Mouse (Mus musculus): ENCODE data around the gene Foxm1. TPM values are rescaled to one million over a fixed set of nuclear protein-coding genes. Genes with fewer than 3 reads are reported as not detected.
A peak's percentile ranks its signal among the peaks of the same experiment; 100 is the strongest.

Gene Foxm1
- total RNA-seq, 2 experiments from 2014 or later, result 1.8 to 3.5 TPM

DNA sequence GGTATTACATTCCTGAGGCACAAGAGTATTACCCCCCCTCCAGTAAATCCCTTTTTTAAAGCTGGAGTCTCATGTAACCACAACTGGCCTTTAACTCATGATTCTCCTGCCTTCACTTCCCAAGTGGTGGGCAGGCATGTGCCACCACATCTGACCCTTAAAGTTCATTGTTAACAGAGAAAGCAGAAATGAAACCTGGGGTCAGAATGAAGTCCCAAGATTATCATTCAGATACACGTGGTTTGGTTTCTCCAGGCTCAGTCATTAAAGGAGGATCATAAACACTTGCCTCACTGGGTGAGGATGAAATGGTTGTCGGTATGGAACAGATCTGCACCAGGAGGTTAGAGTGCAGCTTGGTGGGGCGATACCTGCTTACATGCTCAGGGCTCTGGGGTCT, 18.5 kb downstream of the Foxm1 start:
- H3K4me3 ChIP-seq, result no peak overlapping the region
- TF ChIP-seq CTCF (conservative IDR thresholded peaks at IDR 0.05), result no peak
- no peak overlapping the region for H3K27ac ChIP-seq
- no peak for DNase-seq (ENCODE audit: low spot score in 2 of 2)

GRCm38 (mm10) chr6:128383752-128384151, 21.0 kb downstream of the Foxm1 start:
- no peak for TF ChIP-seq CTCF (conservative IDR thresholded peaks at IDR 0.05)
- DNase-seq (ENCODE audit: low spot score in 2 of 2), result no peak
- Histone ChIP-seq H3K4me3 (no peak overlapping the region), H3K27ac (no peak overlapping the region)

DNA sequence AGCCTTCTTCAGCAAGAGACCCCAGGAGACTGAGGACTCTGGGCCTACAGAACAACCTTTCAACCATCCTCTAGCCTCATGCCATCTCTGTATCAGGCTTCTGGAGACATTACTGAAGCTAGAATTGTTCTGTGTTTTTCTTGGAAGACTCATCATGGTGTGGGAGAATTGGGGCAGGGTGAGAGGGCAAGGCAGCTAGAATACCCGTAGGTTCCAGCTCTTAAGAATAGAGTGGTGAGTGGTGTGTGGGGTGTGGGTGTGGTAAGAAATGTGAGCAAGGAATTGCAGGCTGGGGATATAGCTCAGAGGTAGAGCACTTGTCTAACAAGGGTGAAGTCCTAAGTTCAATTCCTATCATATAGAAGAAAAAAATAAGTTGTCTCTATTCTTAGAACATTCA, 22.3 kb downstream of the Foxm1 start:
- H3K4me3 ChIP-seq, result no peak overlapping the region
- no peak for DNase-seq (ENCODE audit: low spot score in 2 of 2)
- no peak for TF ChIP-seq CTCF (conservative IDR thresholded peaks at IDR 0.05)
- H3K27ac ChIP-seq, result no peak overlapping the region

- DNase-seq (ENCODE audit: low spot score in 2 of 2), result no peak
- TF ChIP-seq CTCF (conservative IDR thresholded peaks at IDR 0.05), result no peak
- Histone ChIP-seq H3K4me3 (no peak overlapping the region), H3K27ac (no peak overlapping the region)
Measured at GRCm38 (mm10) chr6:128389185-128389584, 26.4 kb downstream of the Foxm1 start.

- no peak for DNase-seq (ENCODE audit: low spot score in 2 of 2)
- Histone ChIP-seq H3K4me3 (no peak overlapping the region), H3K27ac (no peak overlapping the region)
- no peak for TF ChIP-seq CTCF (conservative IDR thresholded peaks at IDR 0.05)
Measured at GRCm38 (mm10) chr6:128390683-128391082, 27.9 kb downstream of the Foxm1 start.

DNA sequence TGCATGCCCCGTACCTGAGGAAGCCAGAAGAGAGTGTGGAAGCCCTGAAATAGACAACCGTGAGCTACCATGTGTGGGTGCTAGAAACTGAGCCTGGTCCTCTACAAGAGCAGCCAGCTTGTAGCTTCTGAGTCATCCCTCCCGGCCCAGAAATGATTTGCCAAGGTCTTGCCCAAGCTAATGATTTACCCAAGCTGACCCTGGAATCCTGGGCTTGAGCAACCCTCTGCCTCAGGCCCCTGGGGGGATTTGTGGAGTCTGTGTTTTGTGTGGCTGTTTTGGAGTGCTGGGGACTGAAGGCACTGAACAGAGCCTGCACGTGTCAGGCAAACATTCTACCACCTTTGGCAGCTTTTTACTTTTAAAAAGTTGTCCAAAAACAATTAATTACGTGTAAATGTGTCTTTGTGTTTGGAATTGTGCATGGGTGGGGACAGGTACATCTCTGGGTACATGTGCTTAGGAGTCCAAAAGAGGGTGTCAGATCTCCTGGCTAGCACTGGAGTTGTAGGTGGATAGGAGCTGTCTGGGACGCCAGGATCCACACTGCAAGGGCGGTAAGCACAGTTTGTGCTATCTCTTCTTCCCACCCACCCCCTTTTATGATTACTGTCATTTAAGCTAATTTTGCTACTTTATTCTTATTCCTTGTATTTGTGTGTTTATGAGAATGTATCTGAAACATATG, 35.0 kb downstream of the Foxm1 start:
- peak overlapping the region; percentile 36; the same call in 1 of the 2 replicates for H3K27ac ChIP-seq
- no peak for DNase-seq (ENCODE audit: low spot score in 2 of 2)
- H3K4me3 ChIP-seq, result no peak overlapping the region
- no peak for TF ChIP-seq CTCF (conservative IDR thresholded peaks at IDR 0.05)

- H3K27ac ChIP-seq, result peak within 1 kb of the TSS; percentile 90
Measured at GRCm38 (mm10) chr6:128398996-128399395, 36.2 kb downstream of the Foxm1 start, which contains the start of gene Nrip2. TSS of gene Nrip2 (plus strand) at chr6:128399296.

DNA sequence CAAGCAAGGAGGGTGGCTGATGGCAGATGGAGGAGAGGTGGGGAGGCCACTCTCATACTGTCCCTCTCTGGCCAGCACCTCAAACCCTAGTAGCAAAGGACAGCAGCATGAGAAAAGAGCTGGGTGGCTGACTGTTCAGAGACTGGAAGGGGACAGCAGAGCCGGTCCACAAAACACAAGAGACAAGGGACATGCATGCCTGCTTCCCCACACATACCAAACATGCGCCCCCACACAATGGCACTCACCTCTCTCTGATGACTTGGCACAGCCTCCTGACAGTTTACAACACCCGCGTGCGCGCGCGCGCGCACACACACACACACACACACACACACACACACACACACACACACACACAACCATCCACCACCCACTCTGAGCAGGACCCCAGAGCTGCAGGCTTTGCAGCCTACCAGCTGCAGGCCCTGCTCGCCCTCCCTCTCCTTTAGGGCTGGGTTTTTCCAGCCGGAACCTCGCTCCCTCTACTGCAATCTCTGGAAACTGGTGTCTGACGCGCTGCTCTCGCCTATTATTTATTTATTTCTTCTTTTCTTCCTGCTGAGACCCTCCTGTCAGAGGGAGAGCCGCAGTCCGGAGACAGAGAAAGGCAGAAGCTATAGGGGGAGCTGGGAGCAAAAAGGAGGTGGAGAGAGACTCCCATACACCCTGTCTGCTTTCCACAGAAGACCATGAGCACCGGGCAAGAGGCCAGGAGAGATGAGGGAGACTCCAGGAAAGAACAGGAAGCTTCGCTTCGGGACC, 36.8 kb downstream of the Foxm1 start:
- H3K27ac ChIP-seq, result peak overlapping the region; percentile 90
- peak overlapping the region; percentile 60 for H3K4me3 ChIP-seq
- TF ChIP-seq CTCF (conservative IDR thresholded peaks at IDR 0.05), result no peak
- peak in 1 of 2 experiments; percentile 49 for DNase-seq (ENCODE audit: low spot score in 2 of 2)

More at GRCm38 (mm10) chr6:128398996-128399395, 36.2 kb downstream of the Foxm1 start, which contains the start of gene Nrip2:
- H3K4me3 ChIP-seq, result peak within 1 kb of the TSS; percentile 60
- no peak for TF ChIP-seq CTCF (conservative IDR thresholded peaks at IDR 0.05)
- DNase-seq (ENCODE audit: low spot score in 2 of 2), result no peak

DNA sequence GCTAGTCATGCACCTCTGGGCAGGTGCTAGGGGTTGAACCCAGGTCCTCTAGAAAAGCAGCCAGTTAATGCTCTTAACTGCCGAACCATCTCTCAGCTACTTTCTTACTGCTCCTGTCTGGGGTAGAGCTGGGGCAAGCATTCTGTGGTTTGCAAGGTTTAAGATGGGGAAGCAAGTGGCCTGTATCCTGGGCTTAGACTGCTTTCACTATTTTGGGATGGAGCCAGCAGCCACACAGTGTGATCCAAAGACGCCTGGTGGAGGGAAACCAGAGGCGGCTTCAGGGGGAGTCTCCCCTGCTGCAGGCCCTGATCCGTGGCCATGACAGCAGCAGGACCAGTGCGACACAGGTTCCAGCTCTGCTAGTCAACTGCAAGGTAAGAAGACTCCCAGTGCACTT, 41.9 kb downstream of the Foxm1 start:
- H3K4me3 ChIP-seq, result no peak overlapping the region
- H3K27ac ChIP-seq, result no peak overlapping the region
- 0 out of 2 replicates have a peak, but pooled peaks have one; percentile 6 for TF ChIP-seq CTCF (conservative IDR thresholded peaks at IDR 0.05)
- DNase-seq (ENCODE audit: low spot score in 2 of 2), result no peak

- TF ChIP-seq CTCF (conservative IDR thresholded peaks at IDR 0.05), result no peak
- Histone ChIP-seq H3K4me3 (no peak overlapping the region), H3K27ac (no peak overlapping the region)
- DNase-seq (ENCODE audit: low spot score in 2 of 2), result no peak
Measured at GRCm38 (mm10) chr6:128408544-128409125, 45.9 kb downstream of the Foxm1 start.

DNA sequence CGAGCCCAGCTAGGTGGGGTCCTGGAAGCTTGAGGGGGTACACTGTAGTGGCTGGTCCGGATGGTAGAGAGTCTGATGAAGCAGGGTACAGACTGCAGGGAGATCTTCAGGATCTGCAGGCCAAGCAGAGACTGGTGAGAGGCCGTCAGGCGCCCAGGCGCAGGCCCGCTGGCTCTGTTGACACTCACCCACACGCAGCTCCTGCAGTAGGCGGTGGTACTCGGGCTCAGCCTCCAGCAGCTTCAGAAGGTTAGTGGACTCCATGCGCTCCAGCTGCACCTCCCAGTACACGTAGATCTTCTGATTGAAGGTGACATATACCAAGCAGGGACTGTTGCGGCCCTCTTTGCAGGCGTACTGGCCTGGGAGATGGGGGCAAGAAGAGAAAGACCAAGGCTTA, 47.5 kb downstream of the Foxm1 start:
- DNase-seq (ENCODE audit: low spot score in 2 of 2), result no peak
- no peak overlapping the region for H3K4me3 ChIP-seq
- no peak overlapping the region for H3K27ac ChIP-seq
- no peak for TF ChIP-seq CTCF (conservative IDR thresholded peaks at IDR 0.05)

DNA sequence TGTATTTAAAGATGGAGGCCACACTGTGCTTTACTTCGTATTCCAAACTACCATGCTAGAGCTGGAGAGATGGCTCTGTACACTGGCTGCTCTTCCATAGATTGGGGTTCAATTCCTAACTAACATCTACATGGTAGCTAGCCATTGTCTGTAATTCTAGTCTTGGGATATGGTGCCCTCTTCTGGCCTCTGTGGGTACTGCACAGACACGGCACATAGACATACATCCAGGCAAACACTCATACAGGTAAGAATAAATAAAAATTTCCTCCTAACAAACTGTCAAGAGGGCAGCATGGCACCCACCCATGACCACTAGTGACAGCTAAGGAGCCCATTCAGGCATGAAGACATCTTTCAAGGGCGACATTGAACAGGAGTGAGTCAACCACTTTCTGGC, 48.3 kb downstream of the Foxm1 start:
- DNase-seq (ENCODE audit: low spot score in 2 of 2), result peak; percentile 70 to 92
- no peak overlapping the region for H3K27ac ChIP-seq
- H3K4me3 ChIP-seq, result no peak overlapping the region
- peak; percentile 97 for TF ChIP-seq CTCF (conservative IDR thresholded peaks at IDR 0.05)

DNA sequence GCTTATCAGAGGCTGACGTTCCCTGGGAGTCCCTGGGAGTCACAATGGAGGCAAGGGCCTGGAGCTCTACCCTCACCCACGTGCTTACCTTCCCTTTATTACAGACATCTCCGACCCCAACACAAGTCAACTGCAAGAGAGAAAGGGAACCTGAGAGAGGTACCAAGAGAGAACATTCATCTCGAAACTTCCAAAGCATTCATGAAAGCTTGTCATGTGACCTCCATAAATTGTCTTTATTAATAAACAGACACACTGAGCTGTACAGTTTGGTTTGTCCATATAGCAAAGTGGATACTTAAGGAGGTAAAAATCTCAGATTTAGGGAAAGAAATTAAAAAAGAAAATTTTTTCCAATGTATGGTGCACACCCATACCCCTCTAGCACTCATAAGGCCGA, 53.4 kb downstream of the Foxm1 start:
- TF ChIP-seq CTCF (conservative IDR thresholded peaks at IDR 0.05), result no peak
- Histone ChIP-seq H3K4me3 (no peak overlapping the region), H3K27ac (no peak overlapping the region)
- no peak for DNase-seq (ENCODE audit: low spot score in 2 of 2)
